ENCODE assay signal across 9 mouse cellular contexts in the genomic region with DNA sequence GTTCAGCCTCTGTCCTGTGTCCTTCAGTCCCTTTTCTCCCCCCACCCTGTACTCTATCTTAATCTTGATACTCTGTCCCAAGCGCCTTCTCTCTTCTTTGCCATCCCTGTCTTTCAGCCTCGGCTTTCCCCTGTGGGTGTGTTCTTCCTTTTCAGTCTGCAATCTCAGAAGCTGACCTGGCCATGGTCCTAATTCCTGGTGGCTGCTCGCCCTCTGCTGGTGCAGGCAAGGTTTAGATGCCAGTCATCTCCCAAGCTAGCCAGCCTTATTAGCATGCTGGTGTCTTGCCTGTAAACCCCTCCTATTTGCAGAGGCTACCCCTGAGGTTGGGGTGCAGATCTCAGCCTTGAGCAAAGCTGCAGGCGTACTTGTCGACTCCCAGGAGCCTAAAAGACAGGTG. TPM values are rescaled to one million over a fixed set of nuclear protein-coding genes. Genes with fewer than 3 reads are reported as not detected.
DNase-seq lines count a peak whose midpoint lies in the region; ATAC-seq and TF ChIP-seq lines count a peak whose summit lies in the region.
"Had no signal": no experiment of that assay in that cellular context is flagged by ENCODE, and none has a peak within 500 bp of the region (broad histone marks: within the 10 kb centered on the region; RNA-seq: fewer than 3 reads in every experiment).

No protein-coding gene starts in this region.

- H3K9me3 ChIP-seq in embryonic facial prominence, embryonic 10.5 days, result no peaks in the 10 kb centered on the region
- no peaks in the 10 kb centered on the region for H3K9me3 ChIP-seq in heart, embryonic 10.5 days
- no peaks in the 10 kb centered on the region for H3K9me3 ChIP-seq in kidney, embryonic 15.5 days (replicated peaks)
- no peaks in the 10 kb centered on the region for H3K9me3 ChIP-seq in neural tube, embryonic 12.5 days
- H3K9me3 ChIP-seq: embryonic facial prominence, embryonic 13.5 days had no signal

- ATAC-seq in kidney, embryonic 15.5 days (replicated peaks; ENCODE audit: low FRiP score), result 0 out of 2 replicates have a peak, but pooled peaks have one; percentile 43
- 0 out of 2 replicates have a peak, but pooled peaks have one; percentile 41 for ATAC-seq in neural tube, embryonic 12.5 days (ENCODE audit: low FRiP score, low read depth)

- peaks cover 59% of the 10 kb centered on the region for H3K27me3 ChIP-seq in embryonic facial prominence, embryonic 10.5 days (replicated peaks; ENCODE audit: low read depth, poor library complexity, severe bottlenecking)
- peaks cover 37% of the 10 kb centered on the region for H3K27me3 ChIP-seq in heart, embryonic 10.5 days (ENCODE audit: insufficient read depth, poor library complexity, severe bottlenecking)
- H3K27me3 ChIP-seq in kidney, embryonic 15.5 days, result peaks cover 22% of the 10 kb centered on the region; the same call in 1 of the 2 replicates
- no peaks in the 10 kb centered on the region for H3K27me3 ChIP-seq in liver, adult 2 months (ENCODE audit: control insufficient read depth, insufficient read depth, low read length)
- H3K27me3 ChIP-seq in neural tube, embryonic 12.5 days (replicated peaks), result peaks cover 14% of the 10 kb centered on the region; the same call in 1 of the 2 replicates

- WGBS in embryonic facial prominence, embryonic 10.5 days, result 12% methylated on average over 5 of the region's 5 CpGs
- WGBS in heart, embryonic 10.5 days, result 8% methylated on average over 5 of the region's 5 CpGs
- WGBS in kidney, embryonic 15.5 days, result 9% methylated on average over 5 of the region's 5 CpGs
- WGBS in liver, adult 2 months, result 11% methylated on average over 5 of the region's 5 CpGs
- WGBS in neural tube, embryonic 12.5 days, result 9% methylated on average over 5 of the region's 5 CpGs

- no peak overlapping the region for H3K4me3 ChIP-seq in embryonic facial prominence, embryonic 10.5 days
- H3K4me3 ChIP-seq in heart, embryonic 10.5 days, result no peak overlapping the region
- H3K4me3 ChIP-seq in kidney, embryonic 15.5 days (replicated peaks), result no peak overlapping the region
- H3K4me3 ChIP-seq in liver, adult 2 months (ENCODE audit: insufficient read depth, low read depth, low read length), result no peak overlapping the region
- H3K4me3 ChIP-seq in neural tube, embryonic 12.5 days, result no peak overlapping the region
- H3K4me3 ChIP-seq: embryonic facial prominence, embryonic 13.5 days had no signal

- TF ChIP-seq CTCF in liver, adult 2 months (IDR thresholded peaks at IDR 0.05; ENCODE audit: low read depth, low read length), result peak; percentile 95

- no peak overlapping the region for H3K4me2 ChIP-seq in kidney, embryonic 15.5 days
- H3K4me2 ChIP-seq in neural tube, embryonic 12.5 days (replicated peaks), result no peak overlapping the region
- H3K4me2 ChIP-seq: embryonic facial prominence, embryonic 13.5 days had no signal

- no peaks in the 10 kb centered on the region for H3K79me2 ChIP-seq in liver, adult 2 months (ENCODE audit: control insufficient read depth, insufficient read depth, low read length)

- TF ChIP-seq POLR2A in liver, adult 2 months (IDR thresholded peaks at IDR 0.05; ENCODE audit: extremely low read depth, insufficient read depth, low read length), result no peak

- no peaks in the 10 kb centered on the region for H3K36me3 ChIP-seq in embryonic facial prominence, embryonic 10.5 days (replicated peaks)
- H3K36me3 ChIP-seq in heart, embryonic 10.5 days, result no peaks in the 10 kb centered on the region
- no peaks in the 10 kb centered on the region for H3K36me3 ChIP-seq in kidney, embryonic 15.5 days
- H3K36me3 ChIP-seq in liver, adult 2 months (ENCODE audit: control insufficient read depth, insufficient read depth, low read length), result no peaks in the 10 kb centered on the region
- no peaks in the 10 kb centered on the region for H3K36me3 ChIP-seq in neural tube, embryonic 12.5 days
- H3K36me3 ChIP-seq: embryonic facial prominence, embryonic 13.5 days had no signal

- peak overlapping the region; percentile 7; the same call in 1 of the 2 replicates for H3K27ac ChIP-seq in embryonic facial prominence, embryonic 10.5 days (replicated peaks)
- 0 out of 2 replicates have a peak overlapping the region, but pooled peaks have one; percentile 6 for H3K27ac ChIP-seq in heart, embryonic 10.5 days
- H3K27ac ChIP-seq in kidney, embryonic 15.5 days, result no peak overlapping the region
- no peak overlapping the region for H3K27ac ChIP-seq in liver, adult 2 months (replicated peaks; ENCODE audit: insufficient read depth, low read depth, low read length)
- no peak overlapping the region for H3K27ac ChIP-seq in neural tube, embryonic 12.5 days
- H3K27ac ChIP-seq: embryonic facial prominence, embryonic 13.5 days had no signal

- H3K4me1 ChIP-seq in embryonic facial prominence, embryonic 10.5 days, result peaks cover 27% of the 10 kb centered on the region
- H3K4me1 ChIP-seq in heart, embryonic 10.5 days, result peaks cover 46% of the 10 kb centered on the region
- H3K4me1 ChIP-seq in kidney, embryonic 15.5 days, result peaks cover 8% of the 10 kb centered on the region; the same call in 1 of the 2 replicates
- H3K4me1 ChIP-seq in liver, adult 2 months (ENCODE audit: control insufficient read depth, insufficient read depth, low read length), result no peaks in the 10 kb centered on the region
- H3K4me1 ChIP-seq in neural tube, embryonic 12.5 days, result no peaks in the 10 kb centered on the region
- H3K4me1 ChIP-seq: embryonic facial prominence, embryonic 13.5 days had no signal

- DNase-seq in B cell, adult 2 months, result peak; percentile 68 to 73
- peak; percentile 51 for DNase-seq in adrenal gland, adult 8-10 months
- peak; percentile 79 for DNase-seq in embryonic facial prominence, embryonic 10.5 days (ENCODE audit: low spot score)
- DNase-seq in heart, embryonic 10.5 days (ENCODE audit: low spot score), result peak; percentile 90
- peak; percentile 52 for DNase-seq in liver, adult 2 months (ENCODE audit: extremely low read depth, low read depth, low spot score)
- DNase-seq in urinary bladder, postnatal 4 days (ENCODE audit: low spot score in 2 of 2), result peak; percentile 58 to 71

- no peak overlapping the region for H3K9ac ChIP-seq in kidney, embryonic 15.5 days
- no peak overlapping the region for H3K9ac ChIP-seq in liver, adult 2 months (ENCODE audit: low read depth, low read length)
- 0 out of 2 replicates have a peak overlapping the region, but pooled peaks have one; percentile 8 for H3K9ac ChIP-seq in neural tube, embryonic 12.5 days
- H3K9ac ChIP-seq: embryonic facial prominence, embryonic 13.5 days had no signal

RNA-seq across cellular contexts. Expression of gene Ccdc155, which starts 6.3 kb away (rescaled TPM):
- total RNA-seq in adrenal gland, adult 8-10 months (2022), result 1 to 10 TPM in 1 of 4 experiments, under 1 TPM in 3; 0.12 to 1.2 (median 0.29) TPM
- polyA plus RNA-seq in embryonic facial prominence, embryonic 10.5 days (2016; fragmentation: Nextera tagmentation; extraction: Ambion mirVana), result 0.62 and 0.67 TPM in 2 replicates
- 0.69 and 0.88 TPM in 2 replicates for polyA plus RNA-seq in heart, embryonic 10.5 days (2016; fragmentation: Nextera tagmentation; extraction: Ambion mirVana)
- polyA plus RNA-seq in kidney, embryonic 15.5 days (2015; fragmentation: Nextera tagmentation; extraction: Ambion mirVana), result 0.78 and 1.1 TPM in 2 replicates
- total RNA-seq in liver, adult 2 months (2014; rRNA removed), result not detected in 2 replicates
- polyA plus RNA-seq in liver, adult 2 months (2012; rRNA removed), result not detected in 2 replicates
- 0.42 and 0.74 TPM in 2 replicates for polyA plus RNA-seq in neural tube, embryonic 12.5 days (2016; fragmentation: Nextera tagmentation; extraction: Ambion mirVana)

RNA-seq across cellular contexts. Expression of gene Dkkl1, which starts 13.5 kb away (rescaled TPM):
- total RNA-seq in adrenal gland, adult 8-10 months (2022), result not detected
- 1.2 and 2.0 TPM in 2 replicates for polyA plus RNA-seq in embryonic facial prominence, embryonic 10.5 days (2016; fragmentation: Nextera tagmentation; extraction: Ambion mirVana)
- 1.2 and 1.9 TPM in 2 replicates for polyA plus RNA-seq in heart, embryonic 10.5 days (2016; fragmentation: Nextera tagmentation; extraction: Ambion mirVana)
- 0.97 and 1.4 TPM in 2 replicates for polyA plus RNA-seq in kidney, embryonic 15.5 days (2015; fragmentation: Nextera tagmentation; extraction: Ambion mirVana)
- total RNA-seq in liver, adult 2 months (2014; rRNA removed), result not detected in 2 replicates
- 0.21 TPM in 1 of 2 replicates, not detected in the other for polyA plus RNA-seq in liver, adult 2 months (2012; rRNA removed)
- polyA plus RNA-seq in neural tube, embryonic 12.5 days (2016; fragmentation: Nextera tagmentation; extraction: Ambion mirVana), result 7.5 and 7.6 TPM in 2 replicates

RNA-seq across cellular contexts. Expression of gene Tead2, which starts 17.1 kb away (rescaled TPM):
- total RNA-seq in adrenal gland, adult 8-10 months (2022), result 10 to 100 TPM; 10.7 to 14.1 (median 12.0) TPM
- 394 and 421 TPM in 2 replicates for polyA plus RNA-seq in embryonic facial prominence, embryonic 10.5 days (2016; fragmentation: Nextera tagmentation; extraction: Ambion mirVana)
- 161 and 210 TPM in 2 replicates for polyA plus RNA-seq in heart, embryonic 10.5 days (2016; fragmentation: Nextera tagmentation; extraction: Ambion mirVana)
- polyA plus RNA-seq in kidney, embryonic 15.5 days (2015; fragmentation: Nextera tagmentation; extraction: Ambion mirVana), result 196 and 207 TPM in 2 replicates
- 1.2 and 1.5 TPM in 2 replicates for total RNA-seq in liver, adult 2 months (2014; rRNA removed)
- polyA plus RNA-seq in liver, adult 2 months (2012; rRNA removed), result 0.97 and 2.9 TPM in 2 replicates
- 173 and 178 TPM in 2 replicates for polyA plus RNA-seq in neural tube, embryonic 12.5 days (2016; fragmentation: Nextera tagmentation; extraction: Ambion mirVana)

RNA-seq across cellular contexts. Expression of gene Pth2, which starts 17.6 kb away (rescaled TPM):
- not detected for total RNA-seq in adrenal gland, adult 8-10 months (2022)
- polyA plus RNA-seq in embryonic facial prominence, embryonic 10.5 days (2016; fragmentation: Nextera tagmentation; extraction: Ambion mirVana), result not detected in 2 replicates
- 0.41 TPM in 1 of 2 replicates, not detected in the other for polyA plus RNA-seq in heart, embryonic 10.5 days (2016; fragmentation: Nextera tagmentation; extraction: Ambion mirVana)
- not detected in 2 replicates for polyA plus RNA-seq in kidney, embryonic 15.5 days (2015; fragmentation: Nextera tagmentation; extraction: Ambion mirVana)
- not detected in 2 replicates for total RNA-seq in liver, adult 2 months (2014; rRNA removed)
- not detected in 2 replicates for polyA plus RNA-seq in liver, adult 2 months (2012; rRNA removed)
- polyA plus RNA-seq in neural tube, embryonic 12.5 days (2016; fragmentation: Nextera tagmentation; extraction: Ambion mirVana), result not detected in 2 replicates
- polyA plus RNA-seq: embryonic facial prominence, embryonic 13.5 days had no signal

RNA-seq across cellular contexts. Expression of gene Gfy, which starts 19.1 kb away (rescaled TPM):
- not detected for total RNA-seq in adrenal gland, adult 8-10 months (2022)
- polyA plus RNA-seq in embryonic facial prominence, embryonic 10.5 days (2016; fragmentation: Nextera tagmentation; extraction: Ambion mirVana), result 0.10 and 0.29 TPM in 2 replicates
- polyA plus RNA-seq in heart, embryonic 10.5 days (2016; fragmentation: Nextera tagmentation; extraction: Ambion mirVana), result not detected in 2 replicates
- polyA plus RNA-seq in kidney, embryonic 15.5 days (2015; fragmentation: Nextera tagmentation; extraction: Ambion mirVana), result not detected in 2 replicates
- total RNA-seq in liver, adult 2 months (2014; rRNA removed), result not detected in 2 replicates
- polyA plus RNA-seq in liver, adult 2 months (2012; rRNA removed), result not detected in 2 replicates
- not detected in 2 replicates for polyA plus RNA-seq in neural tube, embryonic 12.5 days (2016; fragmentation: Nextera tagmentation; extraction: Ambion mirVana)

Comparison
In these comparisons a context has a peak if more than half of its experiments do, and no peak if none do; other contexts are left out.
1. H3K27ac ChIP-seq: peak in embryonic facial prominence, embryonic 10.5 days (single experiment) and heart, embryonic 10.5 days (single experiment); none in kidney, embryonic 15.5 days (single experiment), liver, adult 2 months (single experiment) and neural tube, embryonic 12.5 days (single experiment).
2. RNA of gene Tead2, which starts 17.1 kb away (polyA plus RNA-seq): 394 to 421 TPM in embryonic facial prominence, embryonic 10.5 days, 161 to 210 TPM in heart, embryonic 10.5 days, 196 to 207 TPM in kidney, embryonic 15.5 days and 173 to 178 TPM in neural tube, embryonic 12.5 days; 0.97 to 2.9 TPM in liver, adult 2 months; every median in the first group is over 10 times any median in the second.
3. Peak in every context shown above with its lines, with median percentiles within 50 percentile points of each other: DNase-seq.